Mouse (Mus musculus) leukemia stem cell, adult 10-12 weeks (primary cell): ENCODE measurements around the gene Gm20772. TPM values are rescaled to one million over a fixed set of nuclear protein-coding genes. Genes with fewer than 3 reads are reported as not detected.

Source experiments
- polyA plus RNA-seq: library from polyadenylated mRNA; stranded (reverse); fragments of >175 nt; gene quantifications from 2 replicates; pipeline ENCODE4 v1.2.3, GENCODE M21; 2012; ENCODE audit warnings: low replicate concordance

Gene Gm20772
- not detected in 2 replicates for polyA plus RNA-seq

DNA sequence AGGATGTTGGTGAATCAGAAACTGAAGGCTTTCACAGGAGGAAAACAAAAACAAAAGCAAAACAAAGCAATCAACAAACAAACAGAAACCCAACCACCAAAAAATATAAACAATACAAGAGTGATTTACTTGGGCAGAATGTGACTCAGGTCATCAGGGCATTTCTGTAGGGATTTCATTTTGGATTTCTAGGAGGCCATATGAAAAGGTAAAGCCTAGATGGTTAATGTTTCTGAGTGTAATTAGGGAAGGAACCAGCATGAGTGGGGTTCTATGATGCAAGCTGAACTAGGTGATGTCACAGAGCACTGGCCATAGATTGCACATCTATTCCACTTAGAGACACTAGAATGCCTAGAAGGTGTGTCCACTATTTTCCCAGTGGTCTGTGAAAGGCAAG is at the start of gene Gm20772, which contains the start of gene Gm20831:
TSS of gene Gm20772 (plus strand) at position 301 of the 400 bp plus-strand sequence.
TSS of gene Gm20831 (plus strand) at position 301 of the 400 bp plus-strand sequence.

DNA sequence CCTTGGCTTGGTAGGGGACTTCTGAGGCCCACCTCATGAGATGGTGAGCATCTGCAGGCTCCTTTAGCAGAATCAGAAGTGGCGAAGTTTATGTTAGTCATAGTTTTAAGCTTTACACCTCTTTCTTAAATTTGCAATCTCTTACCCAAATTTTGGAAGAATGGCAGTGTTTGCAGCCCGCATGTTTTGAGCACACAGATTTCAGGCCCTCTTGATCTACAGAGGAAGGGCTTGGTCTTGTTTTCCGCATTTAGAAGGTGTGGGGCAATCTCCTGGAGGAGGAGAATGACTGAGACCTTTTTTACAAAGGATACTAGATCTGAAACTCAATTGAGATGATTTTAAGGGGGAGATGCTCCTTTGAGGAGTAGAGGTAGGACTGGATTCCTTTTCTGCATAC is 28.4 kb upstream of the Gm20772 start, which contains the start of gene Gm21904:
TSS of gene Gm21904 (minus strand) at position 101 of the 400 bp plus-strand sequence.

Other genes starting within 250 kb of the Gm20772 start
- gene Gm21904, start 28.5 kb upstream of the Gm20772 start, polyA plus RNA-seq: not detected in 2 replicates
- gene Gm20831, start within 50 bp of the Gm20772 start, polyA plus RNA-seq: not detected in 2 replicates
- gene Srsy, start 62.6 kb downstream of the Gm20772 start, polyA plus RNA-seq: not detected in 2 replicates
- gene Gm21764, start 187.1 kb downstream of the Gm20772 start, polyA plus RNA-seq: not detected in 2 replicates
- gene Ssty1, start 214.4 kb downstream of the Gm20772 start, polyA plus RNA-seq: not detected in 2 replicates